Mouse (Mus musculus): ENCODE results near the gene Mast3.

- no peak for TF ChIP-seq CTCF (IDR thresholded peaks at IDR 0.05; ENCODE audit: control insufficient read depth, insufficient read depth, insufficient read length)
- no peak for TF ChIP-seq CEBPB (IDR thresholded peaks at IDR 0.05; ENCODE audit: low read depth)
- no peak for TF ChIP-seq USF1 (IDR thresholded peaks at IDR 0.05; ENCODE audit: low read depth)
- TF ChIP-seq FOSL1 (IDR thresholded peaks at IDR 0.05; ENCODE audit: insufficient read depth, low read length, poor library complexity, severe bottlenecking), result no peak
- no peak for TF ChIP-seq MYOD1 (IDR thresholded peaks at IDR 0.05; ENCODE audit: control insufficient read depth, insufficient read length, low read depth)
- TF ChIP-seq MYOG (IDR thresholded peaks at IDR 0.05; ENCODE audit: control insufficient read depth, extremely low read depth, insufficient read length), result no peak
These were observed 39.5 kb downstream of the Mast3 start for GRCm38 (mm10) chr8:70765329-70765728.
